Mouse (Mus musculus): ENCODE results near the gene Disp2. TPM values are rescaled to one million over a fixed set of nuclear protein-coding genes. Genes with fewer than 3 reads are reported as not detected.

Gene Disp2
- total RNA-seq, 1 experiment: 0.31 TPM

GRCm38 (mm10) chr2:118802542-118803118, 23.1 kb downstream of the Disp2 start:
- in situ Hi-C loops (cut with MboI; ENCODE audit: low sequenced_read_pairs in 2 of 2, unreplicated experiment in 2 of 2): no loop called here
- Histone ChIP-seq H3K4me3 (ENCODE audit: insufficient read depth in 1 of 2, low read depth in 1 of 2, low read length in 2 of 2, poor library complexity in 1 of 2, severe bottlenecking in 1 of 2) (no peak overlapping the region), H3K9ac (ENCODE audit: insufficient read depth, low read depth, low read length, poor library complexity, severe bottlenecking) (no peak overlapping the region), H3K9me3 (ENCODE audit: control insufficient read depth, insufficient read depth, low read depth, low read length) (no peaks in the 10 kb centered on the region), H3K36me3 (ENCODE audit: control insufficient read depth, insufficient read depth, low read length, poor library complexity, severe bottlenecking) (no peaks in the 10 kb centered on the region), H3K27ac (ENCODE audit: insufficient read depth, low read depth, low read length, poor library complexity, severe bottlenecking) (no peak overlapping the region), H3K4me1 (ENCODE audit: control insufficient read depth in 2 of 2, insufficient read depth in 2 of 2, low read length in 2 of 2, poor library complexity in 1 of 2) (no peaks in the 10 kb centered on the region)
- DNase-seq (ENCODE audit: low read depth, low spot score): no peak
- no peak for TF ChIP-seq HCFC1 (IDR thresholded peaks at IDR 0.05; ENCODE audit: borderline replicate concordance, insufficient read depth, low read length)
- no peak for TF ChIP-seq CHD2 (IDR thresholded peaks at IDR 0.05; ENCODE audit: low read depth, low read length)
- no peak for TF ChIP-seq MAFK (IDR thresholded peaks at IDR 0.05; ENCODE audit: insufficient read depth, low read depth, low read length)
- TF ChIP-seq ZC3H11A (IDR thresholded peaks at IDR 0.05; ENCODE audit: borderline replicate concordance, low read depth, low read length): no peak
- no peak for TF ChIP-seq ZNF384 (IDR thresholded peaks at IDR 0.05; ENCODE audit: low read depth, low read length)

GRCm38 (mm10) chr2:118804474-118804873, 25.0 kb downstream of the Disp2 start:
- H3K36me3 ChIP-seq (ENCODE audit: control insufficient read depth, insufficient read depth, low read length, poor library complexity, severe bottlenecking): no peaks in the 10 kb centered on the region
- H3K9ac ChIP-seq (ENCODE audit: insufficient read depth, low read depth, low read length, poor library complexity, severe bottlenecking): no peak overlapping the region
- in situ Hi-C loops (cut with MboI; ENCODE audit: low sequenced_read_pairs in 2 of 2, unreplicated experiment in 2 of 2): no loop called here
- DNase-seq (ENCODE audit: low read depth, low spot score): no peak
- no peaks in the 10 kb centered on the region for H3K4me1 ChIP-seq (ENCODE audit: control insufficient read depth in 2 of 2, insufficient read depth in 2 of 2, low read length in 2 of 2, poor library complexity in 1 of 2)
- no peak overlapping the region for H3K27ac ChIP-seq (ENCODE audit: insufficient read depth, low read depth, low read length, poor library complexity, severe bottlenecking)
- TF ChIP-seq HCFC1 (IDR thresholded peaks at IDR 0.05; ENCODE audit: borderline replicate concordance, insufficient read depth, low read length) (no peak), MAFK (IDR thresholded peaks at IDR 0.05; ENCODE audit: insufficient read depth, low read depth, low read length) (no peak), CHD2 (IDR thresholded peaks at IDR 0.05; ENCODE audit: low read depth, low read length) (no peak), ZC3H11A (IDR thresholded peaks at IDR 0.05; ENCODE audit: borderline replicate concordance, low read depth, low read length) (no peak), ZNF384 (IDR thresholded peaks at IDR 0.05; ENCODE audit: low read depth, low read length) (no peak)
- no peaks in the 10 kb centered on the region for H3K9me3 ChIP-seq (ENCODE audit: control insufficient read depth, insufficient read depth, low read depth, low read length)
- no peak overlapping the region for H3K4me3 ChIP-seq (ENCODE audit: insufficient read depth in 1 of 2, low read depth in 1 of 2, low read length in 2 of 2, poor library complexity in 1 of 2, severe bottlenecking in 1 of 2)

- Histone ChIP-seq H3K36me3 (ENCODE audit: control insufficient read depth, insufficient read depth, low read length, poor library complexity, severe bottlenecking) (no peaks in the 10 kb centered on the region), H3K9me3 (ENCODE audit: control insufficient read depth, insufficient read depth, low read depth, low read length) (no peaks in the 10 kb centered on the region), H3K4me1 (ENCODE audit: control insufficient read depth in 2 of 2, insufficient read depth in 2 of 2, low read length in 2 of 2, poor library complexity in 1 of 2) (no peaks in the 10 kb centered on the region), H3K27ac (ENCODE audit: insufficient read depth, low read depth, low read length, poor library complexity, severe bottlenecking) (no peak overlapping the region), H3K4me3 (ENCODE audit: insufficient read depth in 1 of 2, low read depth in 1 of 2, low read length in 2 of 2, poor library complexity in 1 of 2, severe bottlenecking in 1 of 2) (no peak overlapping the region), H3K9ac (ENCODE audit: insufficient read depth, low read depth, low read length, poor library complexity, severe bottlenecking) (no peak overlapping the region)
- in situ Hi-C loops (cut with MboI; ENCODE audit: low sequenced_read_pairs in 2 of 2, unreplicated experiment in 2 of 2): no loop called here
- no peak for DNase-seq (ENCODE audit: low read depth, low spot score)
- TF ChIP-seq MAFK (IDR thresholded peaks at IDR 0.05; ENCODE audit: insufficient read depth, low read depth, low read length) (no peak), ZC3H11A (IDR thresholded peaks at IDR 0.05; ENCODE audit: borderline replicate concordance, low read depth, low read length) (no peak), HCFC1 (IDR thresholded peaks at IDR 0.05; ENCODE audit: borderline replicate concordance, insufficient read depth, low read length) (no peak), CHD2 (IDR thresholded peaks at IDR 0.05; ENCODE audit: low read depth, low read length) (no peak), ZNF384 (IDR thresholded peaks at IDR 0.05; ENCODE audit: low read depth, low read length) (no peak)
These were observed 25.6 kb downstream of the Disp2 start for GRCm38 (mm10) chr2:118805137-118805536.

- no peak overlapping the region for H3K27ac ChIP-seq (ENCODE audit: insufficient read depth, low read depth, low read length, poor library complexity, severe bottlenecking)
- TF ChIP-seq ZNF384 (IDR thresholded peaks at IDR 0.05; ENCODE audit: low read depth, low read length) (no peak), ZC3H11A (IDR thresholded peaks at IDR 0.05; ENCODE audit: borderline replicate concordance, low read depth, low read length) (no peak), CHD2 (IDR thresholded peaks at IDR 0.05; ENCODE audit: low read depth, low read length) (no peak)
- no peak for DNase-seq (ENCODE audit: low read depth, low spot score)
- H3K9me3 ChIP-seq (ENCODE audit: control insufficient read depth, insufficient read depth, low read depth, low read length): no peaks in the 10 kb centered on the region
- in situ Hi-C loops (cut with MboI; ENCODE audit: low sequenced_read_pairs in 2 of 2, unreplicated experiment in 2 of 2): no loop called here
- no peak overlapping the region for H3K9ac ChIP-seq (ENCODE audit: insufficient read depth, low read depth, low read length, poor library complexity, severe bottlenecking)
- H3K4me1 ChIP-seq (ENCODE audit: control insufficient read depth in 2 of 2, insufficient read depth in 2 of 2, low read length in 2 of 2, poor library complexity in 1 of 2): no peaks in the 10 kb centered on the region
- H3K36me3 ChIP-seq (ENCODE audit: control insufficient read depth, insufficient read depth, low read length, poor library complexity, severe bottlenecking): no peaks in the 10 kb centered on the region
- H3K4me3 ChIP-seq (ENCODE audit: insufficient read depth in 1 of 2, low read depth in 1 of 2, low read length in 2 of 2, poor library complexity in 1 of 2, severe bottlenecking in 1 of 2): no peak overlapping the region
These were observed 26.2 kb downstream of the Disp2 start for GRCm38 (mm10) chr2:118805756-118806155.

- TF ChIP-seq MAFK (IDR thresholded peaks at IDR 0.05; ENCODE audit: insufficient read depth, low read depth, low read length): no peak
- TF ChIP-seq HCFC1 (IDR thresholded peaks at IDR 0.05; ENCODE audit: borderline replicate concordance, insufficient read depth, low read length): no peak
- TF ChIP-seq ZC3H11A (IDR thresholded peaks at IDR 0.05; ENCODE audit: borderline replicate concordance, low read depth, low read length): no peak
- no peak for TF ChIP-seq ZNF384 (IDR thresholded peaks at IDR 0.05; ENCODE audit: low read depth, low read length)
- TF ChIP-seq CHD2 (IDR thresholded peaks at IDR 0.05; ENCODE audit: low read depth, low read length): no peak
- H3K27ac ChIP-seq (ENCODE audit: insufficient read depth, low read depth, low read length, poor library complexity, severe bottlenecking): no peak overlapping the region
- H3K4me3 ChIP-seq (ENCODE audit: insufficient read depth in 1 of 2, low read depth in 1 of 2, low read length in 2 of 2, poor library complexity in 1 of 2, severe bottlenecking in 1 of 2): no peak overlapping the region
- H3K9ac ChIP-seq (ENCODE audit: insufficient read depth, low read depth, low read length, poor library complexity, severe bottlenecking): no peak overlapping the region
- DNase-seq (ENCODE audit: low read depth, low spot score): no peak
- H3K4me1 ChIP-seq (ENCODE audit: control insufficient read depth in 2 of 2, insufficient read depth in 2 of 2, low read length in 2 of 2, poor library complexity in 1 of 2): no peaks in the 10 kb centered on the region
- H3K36me3 ChIP-seq (ENCODE audit: control insufficient read depth, insufficient read depth, low read length, poor library complexity, severe bottlenecking): no peaks in the 10 kb centered on the region
- no peaks in the 10 kb centered on the region for H3K9me3 ChIP-seq (ENCODE audit: control insufficient read depth, insufficient read depth, low read depth, low read length)
- in situ Hi-C loops (cut with MboI; ENCODE audit: low sequenced_read_pairs in 2 of 2, unreplicated experiment in 2 of 2): no loop called here
These were observed 27.3 kb downstream of the Disp2 start for GRCm38 (mm10) chr2:118806860-118807259.

All from ES-E14 (cell line).